Mouse (Mus musculus) forebrain, postnatal 0 days (tissue): ENCODE measurements at regions not wholly inside any gene's neighbourhood (a gene's known extent, or its start where the extent isn't known, plus 50 kb on each side); places are given as distances from the start of the nearest gene placed in this dataset.
"Not testable (repeated sequence)": the region's sequence is repeated elsewhere in the genome, so short reads cannot be mapped to it uniquely, and the experiment has no call there.

Experiments used
- ATAC-seq: fragments of 200-750 bp; cut with Nextera tagmentation; 2 replicates; pipeline ENCODE4 v1.8.0; 2017; ENCODE audit warnings: mild to moderate bottlenecking, moderate library complexity
- DNase-seq: peaks from one replicate; pipeline ENCODE4 v3.0.0-alpha.2; 2015
- H3K27ac ChIP-seq: fragments of 300-500 bp; sonication (generic); 2 replicates; pipeline ENCODE4 v1.5.1; 2014; ENCODE audit warnings: low read depth, mild to moderate bottlenecking, antibody characterized with exemption, low read length, moderate library complexity, mixed read lengths
- H3K27me3 ChIP-seq: fragments of 300-500 bp; sonication (generic); 2 replicates; pipeline ENCODE4 v1.6.1; 2014; ENCODE audit warnings: mild to moderate bottlenecking, low read length, mixed read lengths; ENCODE audit not compliant: insufficient read depth
- H3K36me3 ChIP-seq: fragments of 300-500 bp; sonication (generic); 2 replicates; pipeline ENCODE4 v1.6.1; 2014; ENCODE audit warnings: mild to moderate bottlenecking, moderate library complexity; ENCODE audit not compliant: insufficient read depth
- H3K4me1 ChIP-seq: fragments of 300-500 bp; sonication (generic); 2 replicates; pipeline ENCODE4 v1.6.1; 2014; ENCODE audit warnings: antibody characterized with exemption; ENCODE audit not compliant: insufficient read depth
- H3K4me2 ChIP-seq: fragments of 300-500 bp; sonication (generic); 2 replicates; pipeline ENCODE4 v1.6.1; 2014; ENCODE audit warnings: low read depth, mild to moderate bottlenecking, moderate library complexity
- H3K4me3 ChIP-seq: fragments of 300-500 bp; sonication (generic); 2 replicates; pipeline ENCODE4 v1.5.1; 2014; ENCODE audit warnings: low read depth, low read length, mixed read lengths
- H3K9ac ChIP-seq: fragments of 300-500 bp; sonication (generic); 2 replicates; pipeline ENCODE4 v1.6.1; 2014; ENCODE audit warnings: mild to moderate bottlenecking
- H3K9me3 ChIP-seq: fragments of 300-500 bp; sonication (generic); 2 replicates; pipeline ENCODE4 v1.6.1; 2016; ENCODE audit warnings: low read length
- CTCF ChIP-seq: sonication (generic); IDR thresholded peaks from 2 replicates; pipeline ENCODE4 v1.5.1; 2016; ENCODE audit warnings: antibody characterized with exemption, control low read depth, low read depth
- WGBS: fragments of 180-500 bp; shearing (Covaris S2); extraction: QIAGEN DNeasy Blood & Tissue Kit; methylation state at CpG from one replicate; pipeline ENCODE4 v1.1.7; 2014; 5-methylcytosine and 5-hydroxymethylcytosine counted together

- no peak overlapping the region for H3K27ac ChIP-seq
- DNase-seq (no peak), ATAC-seq (no peak)
- peak; percentile 49 for TF ChIP-seq CTCF
- no peak overlapping the region for H3K4me3 ChIP-seq
- 83% methylated on average over 3 of the region's 3 CpGs for WGBS
- H3K9me3 ChIP-seq = no peaks in the 10 kb centered on the region
- no peak overlapping the region for H3K9ac ChIP-seq
- H3K4me2 ChIP-seq = no peak overlapping the region
- no peaks in the 10 kb centered on the region for H3K27me3 ChIP-seq
- no peaks in the 10 kb centered on the region for H3K36me3 ChIP-seq
- H3K4me1 ChIP-seq = no peaks in the 10 kb centered on the region
Observed at GRCm38 (mm10) chr13:45165159-45165558, 86.7 kb downstream of the Gm9817 start.

GRCm38 (mm10) chr13:45169716-45170115 is 91.2 kb downstream of the Gm9817 start:
- no peak for TF ChIP-seq CTCF
- Histone ChIP-seq H3K9ac (no peak overlapping the region), H3K9me3 (0 out of 2 replicates have a peak, but pooled peaks cover 8% of the 10 kb centered on the region), H3K36me3 (no peaks in the 10 kb centered on the region), H3K27me3 (no peaks in the 10 kb centered on the region), H3K4me2 (no peak overlapping the region), H3K4me3 (no peak overlapping the region), H3K4me1 (no peaks in the 10 kb centered on the region), H3K27ac (no peak overlapping the region)
- ATAC-seq (no peak), DNase-seq (no peak)

GRCm38 (mm10) chr13:45173139-45173538 is 94.6 kb downstream of the Gm9817 start:
- H3K27ac ChIP-seq = no peak overlapping the region
- H3K4me3 ChIP-seq = no peak overlapping the region
- H3K9me3 ChIP-seq = 0 out of 2 replicates have a peak, but pooled peaks cover 8% of the 10 kb centered on the region
- ATAC-seq (no peak), DNase-seq (no peak)
- TF ChIP-seq CTCF = no peak
- 77% methylated on average over 9 of the region's 9 CpGs for WGBS
- no peak overlapping the region for H3K9ac ChIP-seq
- no peaks in the 10 kb centered on the region for H3K27me3 ChIP-seq
- no peaks in the 10 kb centered on the region for H3K4me1 ChIP-seq
- H3K36me3 ChIP-seq = no peaks in the 10 kb centered on the region
- no peak overlapping the region for H3K4me2 ChIP-seq

GRCm38 (mm10) chr13:45175711-45176205 is 97.3 kb downstream of the Gm9817 start:
- not testable (repeated sequence) for ATAC-seq
- 86% methylated on average over 3 of the region's 3 CpGs for WGBS

GRCm38 (mm10) chr13:45181529-45182230 is 103.2 kb downstream of the Gm9817 start:
- no peaks in the 10 kb centered on the region for H3K9me3 ChIP-seq
- DNase-seq (no peak), ATAC-seq (no peak)
- H3K27ac ChIP-seq = no peak overlapping the region
- H3K4me2 ChIP-seq = no peak overlapping the region
- H3K27me3 ChIP-seq = no peaks in the 10 kb centered on the region
- H3K4me1 ChIP-seq = no peaks in the 10 kb centered on the region
- H3K36me3 ChIP-seq = no peaks in the 10 kb centered on the region
- TF ChIP-seq CTCF = no peak
- no peak overlapping the region for H3K4me3 ChIP-seq
- no peak overlapping the region for H3K9ac ChIP-seq
- WGBS = 89% methylated on average over 1 of the region's 1 CpGs

More at GRCm38 (mm10) chr13:45175711-45176205, 97.3 kb downstream of the Gm9817 start:
- H3K27ac ChIP-seq, H3K9ac ChIP-seq, H3K4me1 ChIP-seq, H3K36me3 ChIP-seq, H3K27me3 ChIP-seq, H3K4me3 ChIP-seq, H3K9me3 ChIP-seq, DNase-seq, H3K4me2 ChIP-seq: not testable (repeated sequence)

GRCm38 (mm10) chr13:45189389-45189788 is 110.9 kb downstream of the Gm9817 start:
- no peaks in the 10 kb centered on the region for H3K36me3 ChIP-seq
- ATAC-seq = no peak
- no peak overlapping the region for H3K4me3 ChIP-seq
- no peaks in the 10 kb centered on the region for H3K27me3 ChIP-seq
- peaks cover 4% of the 10 kb centered on the region; the same call in 1 of the 2 replicates for H3K4me1 ChIP-seq
- no peak overlapping the region for H3K27ac ChIP-seq
- no peaks in the 10 kb centered on the region for H3K9me3 ChIP-seq
- no peak overlapping the region for H3K9ac ChIP-seq
- no peak for TF ChIP-seq CTCF
- DNase-seq = no peak
- H3K4me2 ChIP-seq = no peak overlapping the region
- 24% methylated on average over 6 of the region's 6 CpGs for WGBS

- TF ChIP-seq CTCF = no peak
- 38% methylated on average over 4 of the region's 4 CpGs for WGBS
- ATAC-seq = no peak
- no peak overlapping the region for H3K27ac ChIP-seq
- no peaks in the 10 kb centered on the region for H3K9me3 ChIP-seq
- peaks cover 4% of the 10 kb centered on the region; the same call in 1 of the 2 replicates for H3K4me1 ChIP-seq
- DNase-seq = no peak
- no peaks in the 10 kb centered on the region for H3K27me3 ChIP-seq
- no peak overlapping the region for H3K9ac ChIP-seq
- no peaks in the 10 kb centered on the region for H3K36me3 ChIP-seq
- no peak overlapping the region for H3K4me2 ChIP-seq
- H3K4me3 ChIP-seq = no peak overlapping the region
Observed at GRCm38 (mm10) chr13:45190151-45190550, 111.7 kb downstream of the Gm9817 start.
